Mouse (Mus musculus) c-Kit-negative CD71-positive TER-119-positive erythroid progenitor cells, embryonic 14.5 days (primary cell): ENCODE measurements around the gene F3.
"Not testable (repeated sequence)": the region's sequence is repeated elsewhere in the genome, so short reads cannot be mapped to it uniquely, and the experiment has no call there.

Experiments
- DNase-seq: peaks from one replicate; pipeline ENCODE4 v3.0.0-alpha.2; 2013; ENCODE audit warnings: low read depth, low spot score

The F3 gene

GRCm38 (mm10) chr3:121738742-121739342 lies 15.5 kb downstream of the F3 start:
- no peak for DNase-seq

GRCm38 (mm10) chr3:121739489-121740213 lies 16.3 kb downstream of the F3 start:
- no peak for DNase-seq

- DNase-seq = not testable (repeated sequence)
Measured at GRCm38 (mm10) chr3:121741186-121741848, 18.0 kb downstream of the F3 start.

GRCm38 (mm10) chr3:121754319-121755090 lies 31.2 kb downstream of the F3 start:
- DNase-seq = not testable (repeated sequence)

GRCm38 (mm10) chr3:121755152-121755551 lies 31.8 kb downstream of the F3 start:
- no peak for DNase-seq

GRCm38 (mm10) chr3:121758373-121758772 lies 35.0 kb downstream of the F3 start:
- no peak for DNase-seq

GRCm38 (mm10) chr3:121762056-121762852 lies 38.9 kb downstream of the F3 start:
- DNase-seq = no peak

- no peak for DNase-seq
Measured at GRCm38 (mm10) chr3:121766048-121766447, 42.7 kb downstream of the F3 start.

- no peak for DNase-seq
Measured at GRCm38 (mm10) chr3:121766818-121767217, 43.5 kb downstream of the F3 start.

- DNase-seq = no peak
Measured at GRCm38 (mm10) chr3:121768770-121769169, 45.4 kb downstream of the F3 start.

GRCm38 (mm10) chr3:121773336-121773735 lies 50.0 kb downstream of the F3 start:
- not testable (repeated sequence) for DNase-seq

- DNase-seq = no peak
Measured at GRCm38 (mm10) chr3:121777943-121778342, 54.6 kb downstream of the F3 start.

- no peak for DNase-seq
Measured at GRCm38 (mm10) chr3:121783020-121783419, 59.7 kb downstream of the F3 start.
